ENCODE assay signal across 21 mouse cellular contexts in the genomic region with DNA sequence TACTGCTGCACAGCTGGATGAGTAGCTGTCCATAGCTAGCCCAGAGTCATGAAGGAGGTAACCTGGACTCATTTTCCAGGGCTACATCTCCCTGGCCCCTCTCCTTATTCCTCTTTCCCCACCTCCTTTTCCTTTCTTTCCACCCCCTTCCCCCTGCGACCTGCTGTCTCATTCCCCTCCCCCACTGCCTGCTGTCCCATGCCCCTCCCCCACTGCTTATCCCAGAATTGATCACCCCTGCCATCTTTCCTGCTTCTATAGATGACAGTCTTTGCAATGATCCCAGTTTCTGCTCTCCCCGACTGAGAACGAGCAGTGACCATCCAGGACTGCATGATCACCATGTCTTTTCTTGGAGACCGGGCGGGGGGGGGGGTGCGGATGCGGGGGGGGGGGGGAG. TPM values are rescaled to one million over a fixed set of nuclear protein-coding genes. Genes with fewer than 3 reads are reported as not detected.
"Had no signal": no experiment of that assay in that cellular context is flagged by ENCODE, and none has a peak within 500 bp of the region (broad histone marks: within the 10 kb centered on the region; RNA-seq: fewer than 3 reads in every experiment).

No protein-coding gene starts in this region.

- H3K9me3 ChIP-seq: liver, embryonic 13.5 days; midbrain, embryonic 13.5 days; neural tube, embryonic 13.5 days had no signal

- ATAC-seq: midbrain, embryonic 13.5 days had no signal

- H3K36me3 ChIP-seq: liver, embryonic 13.5 days; midbrain, embryonic 13.5 days; neural tube, embryonic 13.5 days had no signal

- H3K4me3 ChIP-seq: layer of hippocampus, adult 2 months; left cerebral cortex, adult 2 months; liver, embryonic 13.5 days; midbrain, embryonic 13.5 days; neural tube, embryonic 13.5 days had no signal

- H3K9ac ChIP-seq: liver, embryonic 13.5 days; midbrain, embryonic 13.5 days; neural tube, embryonic 13.5 days had no signal

- H3K27ac ChIP-seq: kidney, postnatal 0 days; layer of hippocampus, adult 2 months; left cerebral cortex, adult 2 months; liver, embryonic 13.5 days; midbrain, embryonic 13.5 days; neural tube, embryonic 13.5 days; stomach, postnatal 0 days had no signal

- H3K4me2 ChIP-seq: liver, embryonic 13.5 days; midbrain, embryonic 13.5 days; neural tube, embryonic 13.5 days had no signal

- DNase-seq: kidney, adult 2 months; kidney, postnatal 25 days; layer of hippocampus, adult 9-11 months; liver, embryonic 13.5 days; lung, adult 2 months; lung, postnatal 14 days; lung, postnatal 4 days; right cerebral cortex, adult 18-20 months; right cerebral cortex, postnatal 14 days; right cerebral cortex, postnatal 4 days; thymus, adult 2 months; thymus, postnatal 14 days; thymus, postnatal 4 days had no signal

RNA-seq across cellular contexts. Expression of a gene that starts 35.2 kb away (rescaled TPM):
- total RNA-seq: megakaryocyte progenitor cell, adult 5-6 weeks; megakaryocyte-erythroid progenitor cell, adult 5-6 weeks had no signal
